Mouse (Mus musculus) cortical plate, adult 2 months (tissue): ENCODE results near the gene St13.

Experiments
- CTCF ChIP-seq: fragments of 200-500 bp; IDR thresholded peaks from 2 replicates; pipeline ENCODE4 v1.5.1; 2011; ENCODE audit warnings: mild to moderate bottlenecking, control low read depth, low read length; ENCODE audit not compliant: insufficient read depth; ENCODE audit errors: extremely low read depth
- POLR2A ChIP-seq: fragments of 200-500 bp; IDR thresholded peaks from 2 replicates; pipeline ENCODE4 v1.6.1; 2011; ENCODE audit warnings: mild to moderate bottlenecking, low read length, control low read depth; ENCODE audit not compliant: insufficient read depth; ENCODE audit errors: extremely low read depth

DNA sequence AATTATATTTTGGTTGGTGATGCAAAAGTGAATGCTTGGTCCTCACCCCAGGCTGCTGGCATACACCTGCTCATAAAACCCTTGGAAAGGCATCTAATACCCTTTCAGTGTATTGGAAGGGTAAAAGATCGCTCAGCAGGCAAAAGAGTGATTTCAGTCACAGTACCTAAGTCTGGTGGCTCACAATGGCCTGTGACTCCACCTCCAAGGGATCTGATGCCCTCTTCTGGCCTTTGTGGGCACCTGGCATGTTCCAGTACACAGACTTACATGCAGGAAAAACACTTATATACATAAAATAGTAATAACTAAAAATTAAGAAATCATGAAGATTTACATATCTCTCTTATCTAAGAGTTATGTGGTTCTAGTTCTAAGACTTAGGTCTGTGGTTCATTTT lies 47.2 kb downstream of the St13 start:
- TF ChIP-seq POLR2A, result no peak
- TF ChIP-seq CTCF, result 0 out of 2 replicates have a peak, but pooled peaks have one; percentile 18
